Mouse (Mus musculus): Measurements from ENCODE around the gene Trim28. TPM values are rescaled to one million over a fixed set of nuclear protein-coding genes. Genes with fewer than 3 reads are reported as not detected.

Gene Trim28
- polyA plus RNA-seq, 2 experiments = 93.4 to 138 TPM

DNA sequence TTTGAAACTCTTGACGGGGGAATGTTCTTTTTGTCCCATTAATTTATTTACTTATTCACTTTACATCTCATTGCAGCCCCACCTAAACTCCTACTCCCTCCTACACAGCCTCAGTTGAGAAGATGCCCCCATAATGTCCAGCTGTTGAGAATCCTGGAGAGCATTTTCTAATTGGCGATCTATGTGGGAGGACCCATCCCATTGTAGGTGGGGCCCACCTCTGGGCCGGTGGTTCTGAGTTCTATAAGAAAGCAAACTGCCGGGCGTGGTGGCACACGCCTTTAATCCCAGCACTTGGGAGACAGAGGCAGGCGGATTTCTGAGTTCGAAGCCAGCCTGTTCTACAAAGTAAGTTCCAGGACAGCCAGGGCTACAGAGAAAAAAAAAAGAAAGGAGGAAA, 12.0 kb upstream of the Trim28 start:
- peak overlapping the region; percentile 74 for H3K27ac ChIP-seq
- ATAC-seq (ENCODE audit: insufficient read depth) (no peak), DNase-seq (ENCODE audit: low read depth in 3 of 3, low spot score in 3 of 3) (no peak)
- no peak overlapping the region for H3K9ac ChIP-seq (replicated peaks)
- H3K36me3 ChIP-seq (replicated peaks; ENCODE audit: control insufficient read depth, insufficient read depth, low read depth) = no peaks in the 10 kb centered on the region
- WGBS (ENCODE audit: insufficient replicate concordance) = 68% methylated on average over 8 of the region's 8 CpGs
- no peaks in the 10 kb centered on the region for H3K27me3 ChIP-seq (ENCODE audit: control insufficient read depth, insufficient read depth, low read length)
- H3K4me1 ChIP-seq (replicated peaks; ENCODE audit: control insufficient read depth in 2 of 2, insufficient read depth in 2 of 2, low read length in 1 of 2) = peaks cover 27 to 39% of the 10 kb centered on the region in 2 experiments
- no peak overlapping the region for H3K4me3 ChIP-seq (ENCODE audit: insufficient read depth in 1 of 2, low read depth in 2 of 2, low read length in 2 of 2)
- no peak overlapping the region for H3K4me2 ChIP-seq (ENCODE audit: low read depth)
- TF ChIP-seq EP300 (IDR thresholded peaks at IDR 0.05; ENCODE audit: low read depth) = no peak
- TF ChIP-seq CTCF (IDR thresholded peaks at IDR 0.05; ENCODE audit: low read depth) = no peak
- no peaks in the 10 kb centered on the region for H3K9me3 ChIP-seq (ENCODE audit: control insufficient read depth, low read length)

DNA sequence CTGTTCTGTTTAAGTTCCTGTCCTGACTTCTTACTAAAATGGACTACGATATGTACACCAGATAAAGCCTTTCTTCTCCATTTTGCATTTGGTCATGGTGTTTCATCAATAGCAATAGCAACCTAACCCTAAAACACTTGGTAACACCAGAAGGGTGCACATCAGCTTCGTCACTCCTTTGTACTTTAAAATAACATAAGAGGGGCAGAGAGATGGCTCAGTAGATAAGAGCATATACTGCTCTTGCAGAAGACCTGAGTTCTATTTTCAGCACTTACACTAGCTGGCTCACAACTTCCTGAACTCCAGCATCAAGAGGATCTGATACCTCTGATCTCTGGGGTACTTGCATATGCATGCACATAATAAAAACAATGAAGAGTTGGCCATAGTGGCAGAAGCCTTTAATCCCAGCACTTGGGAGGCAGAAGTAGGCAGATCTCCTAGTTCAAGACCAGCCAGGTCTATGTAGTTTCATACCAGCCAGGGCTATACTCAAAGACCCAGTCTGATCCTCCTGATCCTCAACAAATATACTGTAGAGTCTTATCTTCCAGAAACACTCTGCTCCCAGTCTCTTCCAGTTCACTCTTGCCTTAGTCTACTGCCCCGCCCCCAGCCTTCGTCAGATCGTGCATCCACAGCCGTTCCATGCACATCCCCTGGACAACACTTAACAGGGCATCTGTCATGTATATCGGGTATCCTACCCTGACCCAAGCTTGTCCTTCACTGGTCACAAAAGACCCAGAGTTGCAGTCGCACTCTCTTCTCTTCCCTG, 11.3 kb upstream of the Trim28 start:
- peak; percentile 85 for ATAC-seq (ENCODE audit: insufficient read depth)
- no peaks in the 10 kb centered on the region for H3K9me3 ChIP-seq (ENCODE audit: control insufficient read depth, low read length)
- TF ChIP-seq EP300 (IDR thresholded peaks at IDR 0.05; ENCODE audit: low read depth) = peak; percentile 57
- no peak for TF ChIP-seq CTCF (IDR thresholded peaks at IDR 0.05; ENCODE audit: low read depth)
- no peaks in the 10 kb centered on the region for H3K36me3 ChIP-seq (replicated peaks; ENCODE audit: control insufficient read depth, insufficient read depth, low read depth)
- no peaks in the 10 kb centered on the region for H3K27me3 ChIP-seq (ENCODE audit: control insufficient read depth, insufficient read depth, low read length)
- H3K27ac ChIP-seq = peak overlapping the region; percentile 74
- WGBS (ENCODE audit: insufficient replicate concordance) = 37% methylated on average over 8 of the region's 8 CpGs
- peak overlapping the region; percentile 12; the same call in 1 of the 2 replicates for H3K9ac ChIP-seq (replicated peaks)
- peak overlapping the region; percentile 41 for H3K4me2 ChIP-seq (ENCODE audit: low read depth)
- H3K4me1 ChIP-seq (replicated peaks; ENCODE audit: control insufficient read depth in 2 of 2, insufficient read depth in 2 of 2, low read length in 1 of 2) = peaks cover 27 to 39% of the 10 kb centered on the region in 2 experiments
- no peak overlapping the region for H3K4me3 ChIP-seq (ENCODE audit: insufficient read depth in 1 of 2, low read depth in 2 of 2, low read length in 2 of 2)
- DNase-seq (ENCODE audit: low read depth in 3 of 3, low spot score in 3 of 3) = peak; percentile 60 to 67 (median 63)

GRCm38 (mm10) chr7:12992222-12992621, 6.7 kb upstream of the Trim28 start:
- WGBS (ENCODE audit: insufficient replicate concordance) = 1% methylated on average over 3 of the region's 3 CpGs
- no peaks in the 10 kb centered on the region for H3K36me3 ChIP-seq (replicated peaks; ENCODE audit: control insufficient read depth, insufficient read depth, low read depth)
- H3K4me3 ChIP-seq (ENCODE audit: insufficient read depth in 1 of 2, low read depth in 2 of 2, low read length in 2 of 2) = no peak overlapping the region
- H3K27ac ChIP-seq = no peak overlapping the region
- no peaks in the 10 kb centered on the region for H3K9me3 ChIP-seq (ENCODE audit: control insufficient read depth, low read length)
- no peak overlapping the region for H3K4me2 ChIP-seq (ENCODE audit: low read depth)
- no peak overlapping the region for H3K9ac ChIP-seq (replicated peaks)
- TF ChIP-seq EP300 (IDR thresholded peaks at IDR 0.05; ENCODE audit: low read depth) (no peak), CTCF (IDR thresholded peaks at IDR 0.05; ENCODE audit: low read depth) (peak; percentile 67)
- peaks cover 12 to 17% of the 10 kb centered on the region in 2 experiments for H3K4me1 ChIP-seq (replicated peaks; ENCODE audit: control insufficient read depth in 2 of 2, insufficient read depth in 2 of 2, low read length in 1 of 2)
- peak in 1 of 3 experiments; percentile 50 for DNase-seq (ENCODE audit: low read depth in 3 of 3, low spot score in 3 of 3)
- no peak for ATAC-seq (ENCODE audit: insufficient read depth)
- H3K27me3 ChIP-seq (ENCODE audit: control insufficient read depth, insufficient read depth, low read length) = no peaks in the 10 kb centered on the region

GRCm38 (mm10) chr7:12993148-12993547, 5.8 kb upstream of the Trim28 start:
- no peak overlapping the region for H3K4me2 ChIP-seq (ENCODE audit: low read depth)
- DNase-seq (ENCODE audit: low read depth in 3 of 3, low spot score in 3 of 3) (no peak), ATAC-seq (ENCODE audit: insufficient read depth) (no peak)
- TF ChIP-seq CTCF (IDR thresholded peaks at IDR 0.05; ENCODE audit: low read depth) (no peak), EP300 (IDR thresholded peaks at IDR 0.05; ENCODE audit: low read depth) (no peak)
- H3K36me3 ChIP-seq (replicated peaks; ENCODE audit: control insufficient read depth, insufficient read depth, low read depth) = no peaks in the 10 kb centered on the region
- H3K4me1 ChIP-seq (replicated peaks; ENCODE audit: control insufficient read depth in 2 of 2, insufficient read depth in 2 of 2, low read length in 1 of 2) = peaks cover 2 to 8% of the 10 kb centered on the region in 2 experiments
- 71% methylated on average over 10 of the region's 10 CpGs for WGBS (ENCODE audit: insufficient replicate concordance)
- H3K4me3 ChIP-seq (ENCODE audit: insufficient read depth in 1 of 2, low read depth in 2 of 2, low read length in 2 of 2) = no peak overlapping the region
- no peak overlapping the region for H3K27ac ChIP-seq
- H3K9me3 ChIP-seq (ENCODE audit: control insufficient read depth, low read length) = no peaks in the 10 kb centered on the region
- no peak overlapping the region for H3K9ac ChIP-seq (replicated peaks)
- no peaks in the 10 kb centered on the region for H3K27me3 ChIP-seq (ENCODE audit: control insufficient read depth, insufficient read depth, low read length)

DNA sequence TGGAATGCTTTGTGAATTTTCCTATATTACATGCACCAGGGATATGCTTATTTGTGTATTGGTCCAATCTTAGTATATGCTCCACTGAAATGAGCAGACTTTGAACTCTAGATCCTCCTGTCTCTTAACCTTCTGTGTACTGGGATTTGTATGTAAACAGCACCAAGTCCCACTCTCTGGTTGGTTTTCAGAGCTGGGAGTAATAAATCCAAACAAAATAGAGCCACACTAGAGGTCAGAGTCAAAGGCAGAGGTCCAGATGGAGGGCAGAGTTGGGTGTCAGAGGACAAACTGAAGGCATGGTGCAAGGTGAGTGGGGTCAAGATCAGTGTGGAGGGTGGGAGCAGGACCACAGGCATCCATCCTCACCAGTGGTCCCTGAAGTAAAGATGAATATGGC, 3.1 kb upstream of the Trim28 start:
- TF ChIP-seq EP300 (IDR thresholded peaks at IDR 0.05; ENCODE audit: low read depth) (no peak), CTCF (IDR thresholded peaks at IDR 0.05; ENCODE audit: low read depth) (no peak)
- no peak for ATAC-seq (ENCODE audit: insufficient read depth)

More for the DNA sequence above, 3.1 kb upstream of the Trim28 start:
- Histone ChIP-seq H3K27ac (no peak overlapping the region), H3K27me3 (ENCODE audit: control insufficient read depth, insufficient read depth, low read length) (no peaks in the 10 kb centered on the region), H3K4me3 (ENCODE audit: insufficient read depth in 1 of 2, low read depth in 2 of 2, low read length in 2 of 2) (no peak overlapping the region), H3K4me1 (replicated peaks; ENCODE audit: control insufficient read depth in 2 of 2, insufficient read depth in 2 of 2, low read length in 1 of 2) (no peaks in the 10 kb centered on the region; a peak in 1 of 4 replicates), H3K9ac (replicated peaks) (no peak overlapping the region), H3K9me3 (ENCODE audit: control insufficient read depth, low read length) (no peaks in the 10 kb centered on the region), H3K36me3 (replicated peaks; ENCODE audit: control insufficient read depth, insufficient read depth, low read depth) (no peaks in the 10 kb centered on the region), H3K4me2 (ENCODE audit: low read depth) (no peak overlapping the region)
- DNase-seq (ENCODE audit: low read depth in 3 of 3, low spot score in 3 of 3) = no peak

All from liver, embryonic 14.5 days (tissue).